Mouse (Mus musculus) neural tube, embryonic 13.5 days (tissue): ENCODE data around the gene Ptk7. TPM values are rescaled to one million over a fixed set of nuclear protein-coding genes. Genes with fewer than 3 reads are reported as not detected.

Experiments used
- ATAC-seq: fragments of 200-750 bp; cut with Nextera tagmentation; 2 replicates; pipeline ENCODE4 v1.8.0; 2017; ENCODE audit warnings: low read depth, mild to moderate bottlenecking, moderate TSS enrichment, moderate library complexity
- H3K27ac ChIP-seq: fragments of 300-500 bp; sonication (generic); replicated peaks from 2 replicates; pipeline ENCODE4 v1.5.1; 2015; ENCODE audit warnings: moderate library complexity, mild to moderate bottlenecking, inconsistent platforms
- H3K27me3 ChIP-seq: fragments of 300-500 bp; sonication (generic); 2 replicates; pipeline ENCODE4 v1.6.1; 2015; ENCODE audit warnings: mild to moderate bottlenecking, inconsistent platforms
- H3K36me3 ChIP-seq: fragments of 300-500 bp; sonication (generic); 2 replicates; pipeline ENCODE4 v1.6.1; 2015; ENCODE audit warnings: mild to moderate bottlenecking, inconsistent platforms
- H3K4me1 ChIP-seq: fragments of 300-500 bp; sonication (generic); replicated peaks from 2 replicates; pipeline ENCODE4 v1.6.1; 2015; ENCODE audit warnings: inconsistent platforms
- H3K4me2 ChIP-seq: fragments of 300-500 bp; sonication (generic); 2 replicates; pipeline ENCODE4 v1.6.1; 2015; ENCODE audit warnings: inconsistent platforms, mild to moderate bottlenecking, moderate library complexity
- H3K4me3 ChIP-seq: fragments of 300-500 bp; sonication (generic); 2 replicates; pipeline ENCODE4 v1.5.1; 2015; ENCODE audit warnings: mild to moderate bottlenecking, inconsistent platforms
- H3K9ac ChIP-seq: fragments of 300-500 bp; sonication (generic); 2 replicates; pipeline ENCODE4 v1.6.1; 2015; ENCODE audit warnings: moderate library complexity, mild to moderate bottlenecking, inconsistent platforms
- H3K9me3 ChIP-seq: fragments of 300-500 bp; sonication (generic); 2 replicates; pipeline ENCODE4 v1.6.1; 2016; ENCODE audit warnings: inconsistent platforms
- WGBS: fragments of 180-500 bp; shearing (Covaris S2); methylation state at CpG from one replicate; pipeline ENCODE4 v1.1.7; 2015; 5-methylcytosine and 5-hydroxymethylcytosine counted together
- polyA plus RNA-seq: library from polyadenylated mRNA; unstranded; fragments of >200 nt; fragmentation: Nextera tagmentation; extraction: Ambion mirVana; gene quantifications from 2 replicates; pipeline ENCODE4 v1.2.1, GENCODE M21; 2015

Gene Ptk7
- polyA plus RNA-seq, 1 experiment from 2014 or later, result 38.7 TPM

GRCm38 (mm10) chr17:46598963-46599362 lies 30.3 kb downstream of the Ptk7 start:
- Histone ChIP-seq H3K27me3 (no peaks in the 10 kb centered on the region), H3K4me2 (no peak overlapping the region), H3K36me3 (peaks cover 8% of the 10 kb centered on the region; the same call in 1 of the 2 replicates), H3K4me3 (no peak overlapping the region), H3K9ac (no peak overlapping the region), H3K27ac (no peak overlapping the region), H3K4me1 (peaks cover 18% of the 10 kb centered on the region), H3K9me3 (no peaks in the 10 kb centered on the region)
- 90% methylated on average over 4 of the region's 4 CpGs for WGBS
- no peak for ATAC-seq

GRCm38 (mm10) chr17:46597956-46598355 lies 31.3 kb downstream of the Ptk7 start:
- Histone ChIP-seq H3K36me3 (peaks cover 8% of the 10 kb centered on the region; the same call in 1 of the 2 replicates), H3K9me3 (no peaks in the 10 kb centered on the region), H3K9ac (no peak overlapping the region), H3K4me3 (no peak overlapping the region), H3K4me2 (no peak overlapping the region), H3K27ac (no peak overlapping the region), H3K4me1 (peaks cover 25% of the 10 kb centered on the region), H3K27me3 (no peaks in the 10 kb centered on the region)
- ATAC-seq, result no peak
- 95% methylated on average over 11 of the region's 11 CpGs for WGBS

GRCm38 (mm10) chr17:46595336-46595735 lies 34.0 kb downstream of the Ptk7 start:
- ATAC-seq, result no peak
- Histone ChIP-seq H3K9me3 (no peaks in the 10 kb centered on the region), H3K9ac (no peak overlapping the region), H3K36me3 (peaks cover 15% of the 10 kb centered on the region), H3K27me3 (no peaks in the 10 kb centered on the region), H3K4me2 (no peak overlapping the region), H3K4me1 (peaks cover 24% of the 10 kb centered on the region), H3K4me3 (no peak overlapping the region), H3K27ac (peak overlapping the region; percentile 55; the same call in 1 of the 2 replicates)
- WGBS, result 85% methylated on average over 6 of the region's 6 CpGs

GRCm38 (mm10) chr17:46594606-46595005 lies 34.7 kb downstream of the Ptk7 start:
- Histone ChIP-seq H3K9ac (no peak overlapping the region), H3K27ac (peak overlapping the region; percentile 55; the same call in 1 of the 2 replicates), H3K4me2 (no peak overlapping the region), H3K36me3 (peaks cover 22% of the 10 kb centered on the region), H3K27me3 (no peaks in the 10 kb centered on the region), H3K9me3 (no peaks in the 10 kb centered on the region), H3K4me1 (peaks cover 24% of the 10 kb centered on the region), H3K4me3 (no peak overlapping the region)
- peak; percentile 49; the same call in 1 of the 2 replicates for ATAC-seq
- WGBS, result 39% methylated on average over 9 of the region's 9 CpGs

GRCm38 (mm10) chr17:46593124-46593523 lies 36.2 kb downstream of the Ptk7 start:
- H3K4me2 ChIP-seq, result no peak overlapping the region
- no peak overlapping the region for H3K4me3 ChIP-seq
- peaks cover 24% of the 10 kb centered on the region for H3K4me1 ChIP-seq
- no peaks in the 10 kb centered on the region for H3K9me3 ChIP-seq
- peaks cover 37% of the 10 kb centered on the region for H3K36me3 ChIP-seq
- no peak overlapping the region for H3K9ac ChIP-seq
- H3K27me3 ChIP-seq, result no peaks in the 10 kb centered on the region
- no peak for ATAC-seq
- H3K27ac ChIP-seq, result no peak overlapping the region
- 82% methylated on average over 4 of the region's 4 CpGs for WGBS

GRCm38 (mm10) chr17:46591406-46591805 lies 37.9 kb downstream of the Ptk7 start:
- H3K9ac ChIP-seq, result no peak overlapping the region
- 85% methylated on average over 19 of the region's 19 CpGs for WGBS
- no peak overlapping the region for H3K4me3 ChIP-seq
- no peak for ATAC-seq
- H3K9me3 ChIP-seq, result no peaks in the 10 kb centered on the region
- no peak overlapping the region for H3K4me2 ChIP-seq
- H3K4me1 ChIP-seq, result peaks cover 24% of the 10 kb centered on the region
- peaks cover 46% of the 10 kb centered on the region for H3K36me3 ChIP-seq
- no peak overlapping the region for H3K27ac ChIP-seq
- no peaks in the 10 kb centered on the region for H3K27me3 ChIP-seq

GRCm38 (mm10) chr17:46590439-46590838 lies 38.9 kb downstream of the Ptk7 start:
- H3K36me3 ChIP-seq, result peaks cover 55% of the 10 kb centered on the region
- no peaks in the 10 kb centered on the region for H3K9me3 ChIP-seq
- H3K4me1 ChIP-seq, result peaks cover 21% of the 10 kb centered on the region
- no peak for ATAC-seq
- WGBS, result 87% methylated on average over 7 of the region's 7 CpGs
- H3K4me2 ChIP-seq, result no peak overlapping the region
- no peak overlapping the region for H3K9ac ChIP-seq
- H3K27ac ChIP-seq, result no peak overlapping the region
- no peak overlapping the region for H3K4me3 ChIP-seq
- no peaks in the 10 kb centered on the region for H3K27me3 ChIP-seq

- peaks cover 15% of the 10 kb centered on the region for H3K4me1 ChIP-seq
- peaks cover 61% of the 10 kb centered on the region for H3K36me3 ChIP-seq
- H3K27me3 ChIP-seq, result no peaks in the 10 kb centered on the region
These were observed 39.5 kb downstream of the Ptk7 start for GRCm38 (mm10) chr17:46589635-46590314.

GRCm38 (mm10) chr17:46588913-46589312 lies 40.4 kb downstream of the Ptk7 start:
- Histone ChIP-seq H3K4me2 (no peak overlapping the region), H3K27me3 (no peaks in the 10 kb centered on the region), H3K4me3 (no peak overlapping the region), H3K9me3 (no peaks in the 10 kb centered on the region), H3K9ac (no peak overlapping the region), H3K4me1 (peaks cover 9% of the 10 kb centered on the region), H3K36me3 (peaks cover 65% of the 10 kb centered on the region), H3K27ac (no peak overlapping the region)
- WGBS, result 93% methylated on average over 6 of the region's 6 CpGs
- no peak for ATAC-seq

More at GRCm38 (mm10) chr17:46589635-46590314, 39.5 kb downstream of the Ptk7 start:
- Histone ChIP-seq H3K27ac (no peak overlapping the region), H3K9me3 (no peaks in the 10 kb centered on the region), H3K4me2 (no peak overlapping the region), H3K4me3 (no peak overlapping the region), H3K9ac (no peak overlapping the region)
- WGBS, result 92% methylated on average over 16 of the region's 16 CpGs
- ATAC-seq, result no peak

- WGBS, result 92% methylated on average over 9 of the region's 9 CpGs
- ATAC-seq, result no peak
- H3K27me3 ChIP-seq, result no peaks in the 10 kb centered on the region
- peaks cover 65% of the 10 kb centered on the region for H3K36me3 ChIP-seq
- peaks cover 5% of the 10 kb centered on the region for H3K4me1 ChIP-seq
- no peak overlapping the region for H3K4me3 ChIP-seq
- no peak overlapping the region for H3K4me2 ChIP-seq
- H3K9ac ChIP-seq, result no peak overlapping the region
- no peak overlapping the region for H3K27ac ChIP-seq
- no peaks in the 10 kb centered on the region for H3K9me3 ChIP-seq
These were observed 41.1 kb downstream of the Ptk7 start for GRCm38 (mm10) chr17:46588173-46588572.

GRCm38 (mm10) chr17:46586327-46586726 lies 43.0 kb downstream of the Ptk7 start:
- H3K36me3 ChIP-seq, result peaks cover 81% of the 10 kb centered on the region
- H3K27me3 ChIP-seq, result no peaks in the 10 kb centered on the region
- H3K9me3 ChIP-seq, result no peaks in the 10 kb centered on the region
- H3K4me1 ChIP-seq, result no peaks in the 10 kb centered on the region
- H3K9ac ChIP-seq, result no peak overlapping the region
- no peak overlapping the region for H3K27ac ChIP-seq
- H3K4me3 ChIP-seq, result no peak overlapping the region
- ATAC-seq, result no peak
- WGBS, result 90% methylated on average over 8 of the region's 8 CpGs
- no peak overlapping the region for H3K4me2 ChIP-seq

- no peaks in the 10 kb centered on the region for H3K27me3 ChIP-seq
- no peak overlapping the region for H3K4me3 ChIP-seq
- no peaks in the 10 kb centered on the region for H3K4me1 ChIP-seq
- H3K9me3 ChIP-seq, result peaks cover 5% of the 10 kb centered on the region; the same call in 1 of the 2 replicates
- H3K9ac ChIP-seq, result no peak overlapping the region
- no peak overlapping the region for H3K27ac ChIP-seq
- 0 out of 2 replicates have a peak, but pooled peaks have one; percentile 23 for ATAC-seq
- H3K36me3 ChIP-seq, result peaks cover 87% of the 10 kb centered on the region
- no peak overlapping the region for H3K4me2 ChIP-seq
- 83% methylated on average over 5 of the region's 5 CpGs for WGBS
These were observed 50.7 kb downstream of the Ptk7 start for GRCm38 (mm10) chr17:46578650-46579049.

GRCm38 (mm10) chr17:46576070-46576469 lies 53.2 kb downstream of the Ptk7 start:
- H3K4me1 ChIP-seq, result no peaks in the 10 kb centered on the region
- H3K27ac ChIP-seq, result no peak overlapping the region
- H3K4me3 ChIP-seq, result no peak overlapping the region
- H3K9me3 ChIP-seq, result peaks cover 5% of the 10 kb centered on the region; the same call in 1 of the 2 replicates
- no peak overlapping the region for H3K4me2 ChIP-seq
- peaks cover 92% of the 10 kb centered on the region for H3K36me3 ChIP-seq
- no peak overlapping the region for H3K9ac ChIP-seq
- WGBS, result 86% methylated on average over 13 of the region's 13 CpGs
- H3K27me3 ChIP-seq, result no peaks in the 10 kb centered on the region
- ATAC-seq, result no peak
